Mouse (Mus musculus): ENCODE results near the gene Ptch1. TPM values are rescaled to one million over a fixed set of nuclear protein-coding genes. Genes with fewer than 3 reads are reported as not detected.

Ptch1 gene
- 25.5 TPM for polyA plus RNA-seq (2015; fragmentation: Illumina TruSeq; extraction: RNeasy Lipid Tissue Mini Kit (QIAGEN cat#74804); ENCODE audit: low read depth, low replicate concordance)

DNA sequence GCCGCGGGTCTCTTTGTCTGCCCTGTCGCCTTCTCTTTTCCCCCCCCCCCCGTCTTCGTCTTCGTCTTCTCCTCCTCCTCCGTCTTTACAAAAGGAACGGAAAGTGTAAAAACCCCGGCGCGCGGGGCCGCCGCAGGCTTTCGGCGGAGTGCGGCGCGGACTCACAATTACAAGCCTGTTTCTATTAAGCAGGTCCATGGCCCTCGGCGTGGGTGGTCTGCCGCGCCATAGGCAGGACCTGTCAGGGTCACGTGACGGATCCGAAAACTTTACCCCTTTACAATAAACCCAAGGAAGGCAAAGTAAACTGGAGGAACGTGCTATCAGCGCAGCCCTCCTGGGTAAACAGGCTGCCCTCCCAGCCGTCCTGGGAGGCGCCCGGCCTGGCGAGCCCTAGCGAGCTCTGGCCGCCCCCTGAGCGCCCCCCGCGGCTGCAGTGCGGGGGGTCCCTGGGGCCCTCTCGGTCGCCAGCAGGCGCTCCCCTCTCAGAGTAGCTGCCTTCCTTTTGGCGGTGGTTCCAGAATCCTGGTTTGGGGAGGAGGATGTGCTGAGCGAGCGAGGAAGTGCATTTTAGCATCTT lies at the start of gene Ptch1:
Gene Ptch1, minus strand, starts transcription at position 343 of the 580 bp plus-strand sequence.

DNA sequence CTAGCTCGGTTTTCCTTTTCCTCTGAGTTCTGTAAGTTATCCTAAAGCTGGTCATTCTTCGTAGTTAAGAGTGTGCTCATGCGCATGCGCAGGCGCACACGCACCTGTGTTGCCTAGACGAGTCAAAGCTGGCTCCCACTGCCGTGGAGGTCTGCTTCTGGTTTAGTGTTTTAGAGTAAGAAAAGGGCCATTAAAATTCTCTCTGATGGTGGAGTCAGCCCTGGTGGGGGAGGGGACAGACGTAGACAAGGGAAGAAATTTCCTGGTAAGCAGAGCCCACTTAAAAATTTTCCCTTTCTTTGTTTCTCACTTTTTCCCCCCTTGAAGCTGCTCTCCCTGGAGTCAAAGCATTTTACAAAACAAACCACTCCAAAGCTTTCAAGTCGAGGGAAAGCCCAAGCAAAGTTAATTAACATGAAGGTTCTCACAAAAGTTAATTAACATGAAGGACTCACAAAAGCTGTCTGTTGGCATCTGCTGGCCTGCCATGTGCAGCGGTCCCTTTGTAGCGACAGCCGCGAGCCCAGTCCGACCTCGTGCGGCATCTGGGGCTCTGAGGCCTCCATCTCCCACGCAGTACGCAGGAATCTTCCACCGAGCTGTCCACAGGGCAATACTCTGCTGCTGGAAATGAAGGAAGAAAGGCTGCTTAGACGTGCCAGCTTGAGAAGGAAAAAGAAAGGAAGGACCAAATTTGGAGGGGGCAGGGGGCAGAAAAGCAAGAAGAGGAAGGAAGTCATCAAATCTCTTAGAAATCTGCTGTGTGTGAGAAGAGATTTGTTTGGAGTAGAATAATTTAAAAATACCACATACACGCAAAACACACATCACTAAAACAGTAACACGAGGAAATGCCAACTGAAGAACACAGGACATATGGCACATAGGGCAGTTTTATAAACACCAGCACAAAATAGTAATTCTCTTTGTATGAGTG lies 76.5 kb downstream of the Ptch1 start, which contains the start of gene Fancc:
Gene Fancc, minus strand, starts transcription at position 633 of the 937 bp plus-strand sequence.

Other genes starting within 250 kb of the Ptch1 start
- 10.6 TPM for gene Fancc, start 76.3 kb downstream of the Ptch1 start, polyA plus RNA-seq (2015; fragmentation: Illumina TruSeq; extraction: RNeasy Lipid Tissue Mini Kit (QIAGEN cat#74804); ENCODE audit: low read depth, low replicate concordance)
- gene Ercc6l2, start 241.6 kb upstream of the Ptch1 start, polyA plus RNA-seq (2015; fragmentation: Illumina TruSeq; extraction: RNeasy Lipid Tissue Mini Kit (QIAGEN cat#74804); ENCODE audit: low read depth, low replicate concordance), result 17.3 TPM

All from brain, adult 10 weeks (tissue).